23 mouse cellular contexts compared by ENCODE assay signal in genomic region chr5:114818124-114818523, GRCm38 (mm10). TPM values are rescaled to one million over a fixed set of nuclear protein-coding genes. Genes with fewer than 3 reads are reported as not detected.
DNase-seq lines count a peak whose midpoint lies in the region; ATAC-seq and TF ChIP-seq lines count a peak whose summit lies in the region.
"Had no signal": no experiment of that assay in that cellular context is flagged by ENCODE, and none has a peak within 500 bp of the region (broad histone marks: within the 10 kb centered on the region; RNA-seq: fewer than 3 reads in every experiment).

No protein-coding gene starts in this region.

- H3K4me3 ChIP-seq in kidney, adult 2 months (ENCODE audit: insufficient read depth, low read depth, low read length): no peak overlapping the region
- peak overlapping the region; percentile 52 for H3K4me3 ChIP-seq in E14TG2a.4 (replicated peaks; ENCODE audit: low read length)
- H3K4me3 ChIP-seq in liver, embryonic 12.5 days: no peak overlapping the region
- H3K4me3 ChIP-seq in midbrain, embryonic 10.5 days: no peak overlapping the region
- H3K4me3 ChIP-seq in forebrain, embryonic 11.5 days (ENCODE audit: low read depth, low read length): no peak overlapping the region
- H3K4me3 ChIP-seq: embryonic facial prominence, embryonic 12.5 days; hindbrain, embryonic 10.5 days; limb, embryonic 12.5 days had no signal

- peak overlapping the region; percentile 10; the same call in 1 of the 2 replicates for H3K9ac ChIP-seq in liver, embryonic 12.5 days
- no peak overlapping the region for H3K9ac ChIP-seq in forebrain, embryonic 11.5 days (ENCODE audit: low read length)
- H3K9ac ChIP-seq: embryonic facial prominence, embryonic 12.5 days; limb, embryonic 12.5 days had no signal

- H3K27ac ChIP-seq in kidney, adult 2 months (ENCODE audit: insufficient read depth, low read depth, low read length): no peak overlapping the region
- 0 out of 2 replicates have a peak overlapping the region, but pooled peaks have one; percentile 14 for H3K27ac ChIP-seq in liver, embryonic 12.5 days
- H3K27ac ChIP-seq in midbrain, embryonic 10.5 days (replicated peaks): no peak overlapping the region
- no peak overlapping the region for H3K27ac ChIP-seq in forebrain, embryonic 11.5 days (ENCODE audit: low read depth, low read length)
- H3K27ac ChIP-seq: embryonic facial prominence, embryonic 12.5 days; hindbrain, embryonic 10.5 days; hindbrain, postnatal 0 days; limb, embryonic 12.5 days had no signal

- no peaks in the 10 kb centered on the region for H3K36me3 ChIP-seq in kidney, adult 2 months (ENCODE audit: control insufficient read depth, insufficient read depth, low read length)
- H3K36me3 ChIP-seq in E14TG2a.4 (ENCODE audit: insufficient read depth, low read length): peaks cover 28% of the 10 kb centered on the region
- H3K36me3 ChIP-seq in liver, embryonic 12.5 days: peaks cover 17% of the 10 kb centered on the region
- H3K36me3 ChIP-seq in midbrain, embryonic 10.5 days: peaks cover 31% of the 10 kb centered on the region
- no peaks in the 10 kb centered on the region for H3K36me3 ChIP-seq in forebrain, embryonic 11.5 days (ENCODE audit: control insufficient read depth, insufficient read depth, low read length)

- no peaks in the 10 kb centered on the region for H3K4me1 ChIP-seq in kidney, adult 2 months (ENCODE audit: control insufficient read depth, insufficient read depth, low read length)
- peaks cover 29% of the 10 kb centered on the region for H3K4me1 ChIP-seq in E14TG2a.4 (replicated peaks; ENCODE audit: low read depth, low read length)
- peaks cover 15% of the 10 kb centered on the region for H3K4me1 ChIP-seq in liver, embryonic 12.5 days
- H3K4me1 ChIP-seq in midbrain, embryonic 10.5 days: peaks cover 13% of the 10 kb centered on the region; the same call in 1 of the 2 replicates
- no peaks in the 10 kb centered on the region for H3K4me1 ChIP-seq in forebrain, embryonic 11.5 days (replicated peaks; ENCODE audit: control insufficient read depth, insufficient read depth, low read length)
- H3K4me1 ChIP-seq: embryonic facial prominence, embryonic 12.5 days; limb, embryonic 12.5 days had no signal

- no peaks in the 10 kb centered on the region for H3K27me3 ChIP-seq in kidney, adult 2 months (replicated peaks; ENCODE audit: control insufficient read depth, insufficient read depth, low read length)
- H3K27me3 ChIP-seq in E14TG2a.4 (ENCODE audit: insufficient read depth, low read length): no peaks in the 10 kb centered on the region
- H3K27me3 ChIP-seq in liver, embryonic 12.5 days (replicated peaks): no peaks in the 10 kb centered on the region
- H3K27me3 ChIP-seq in midbrain, embryonic 10.5 days (ENCODE audit: low read depth, poor library complexity, severe bottlenecking): no peaks in the 10 kb centered on the region
- no peaks in the 10 kb centered on the region for H3K27me3 ChIP-seq in forebrain, embryonic 11.5 days (ENCODE audit: control insufficient read depth, insufficient read depth, low read length)
- H3K27me3 ChIP-seq: embryonic facial prominence, embryonic 12.5 days; limb, embryonic 12.5 days had no signal

- H3K9me3 ChIP-seq in E14TG2a.4 (ENCODE audit: low read length): peaks cover 40% of the 10 kb centered on the region
- H3K9me3 ChIP-seq in liver, embryonic 12.5 days (replicated peaks): peaks cover 11% of the 10 kb centered on the region; the same call in 1 of the 2 replicates
- H3K9me3 ChIP-seq in midbrain, embryonic 10.5 days (replicated peaks): peaks cover 11% of the 10 kb centered on the region; the same call in 1 of the 2 replicates
- H3K9me3 ChIP-seq in forebrain, embryonic 11.5 days (ENCODE audit: control insufficient read depth, low read length): no peaks in the 10 kb centered on the region
- H3K9me3 ChIP-seq: embryonic facial prominence, embryonic 12.5 days had no signal

- no peak overlapping the region for H3K4me2 ChIP-seq in liver, embryonic 12.5 days
- no peak overlapping the region for H3K4me2 ChIP-seq in forebrain, embryonic 11.5 days (ENCODE audit: low read depth, low read length, severe bottlenecking)
- H3K4me2 ChIP-seq: embryonic facial prominence, embryonic 12.5 days; limb, embryonic 12.5 days had no signal

- TF ChIP-seq POLR2A in kidney, adult 2 months (IDR thresholded peaks at IDR 0.05; ENCODE audit: low read depth, low read length): no peak

- TF ChIP-seq CTCF in kidney, adult 2 months (conservative IDR thresholded peaks at IDR 0.05; ENCODE audit: insufficient read depth, insufficient read length, low read depth, low read length): no peak
- TF ChIP-seq CTCF in E14TG2a.4 (conservative IDR thresholded peaks at IDR 0.05; ENCODE audit: low read length): no peak

- WGBS in kidney, adult 2 months: 59% methylated on average over 11 of the region's 11 CpGs
- WGBS in liver, embryonic 12.5 days (ENCODE audit: insufficient replicate concordance): 61% methylated on average over 11 of the region's 11 CpGs
- 79% methylated on average over 11 of the region's 11 CpGs for WGBS in midbrain, embryonic 10.5 days
- WGBS in forebrain, embryonic 11.5 days: 79% methylated on average over 10 of the region's 11 CpGs

- DNase-seq in kidney, adult 2 months: peak; percentile 52
- DNase-seq in kidney, postnatal 10 days: no peak
- no peak for DNase-seq in embryo, embryonic 9.5 days (ENCODE audit: extremely low spot score)
- DNase-seq in midbrain, embryonic 10.5 days (ENCODE audit: low spot score): no peak
- no peak for DNase-seq in forebrain, embryonic 11.5 days (ENCODE audit: low spot score)
- DNase-seq: cerebellum, adult 8-10 months; gastrocnemius, postnatal 36 days; lung, adult 2 months; right cerebral cortex, adult 18-20 months had no signal

- peak; percentile 77 for ATAC-seq in erythroblast, adult 5-6 weeks (replicated peaks; ENCODE audit: low FRiP score, poor library complexity, severe bottlenecking)
- peak; percentile 55; the same call in 1 of the 2 replicates for ATAC-seq in liver, embryonic 12.5 days
- ATAC-seq in forebrain, embryonic 11.5 days (replicated peaks; ENCODE audit: low FRiP score): no peak
- ATAC-seq: forebrain, embryonic 16.5 days; hindbrain, postnatal 0 days had no signal

RNA-seq across cellular contexts. Expression of gene 1500011B03Rik, which starts 5.1 kb away (rescaled TPM):
- 30.2 and 34.7 TPM in 2 replicates for polyA plus RNA-seq in kidney, adult 2 months (2012; rRNA removed)
- 16.7 and 24.8 TPM in 2 replicates for total RNA-seq in erythroblast, adult 5-6 weeks (2015; ENCODE audit: low replicate concordance)
- total RNA-seq in erythroblast, adult 5-6 weeks (2017; ENCODE audit: low replicate concordance): 2.4 and 10.7 TPM in 2 replicates
- polyA plus RNA-seq in liver, embryonic 12.5 days (2016; fragmentation: Nextera tagmentation; extraction: Ambion mirVana): 37.4 and 41.8 TPM in 2 replicates
- polyA plus RNA-seq in midbrain, embryonic 10.5 days (2016; fragmentation: Nextera tagmentation; extraction: Ambion mirVana): 133 and 143 TPM in 2 replicates
- polyA plus RNA-seq in forebrain, embryonic 11.5 days (2014; fragmentation: Nextera tagmentation; extraction: Ambion mirVana): 133 and 149 TPM in 2 replicates

RNA-seq across cellular contexts. Expression of gene 4930519G04Rik, which starts 35.3 kb away (rescaled TPM):
- not detected in 2 replicates for polyA plus RNA-seq in kidney, adult 2 months (2012; rRNA removed)
- not detected in 2 replicates for total RNA-seq in erythroblast, adult 5-6 weeks (2015; ENCODE audit: low replicate concordance)
- total RNA-seq in erythroblast, adult 5-6 weeks (2017; ENCODE audit: low replicate concordance): not detected in 2 replicates
- polyA plus RNA-seq in liver, embryonic 12.5 days (2016; fragmentation: Nextera tagmentation; extraction: Ambion mirVana): not detected in 2 replicates
- polyA plus RNA-seq in midbrain, embryonic 10.5 days (2016; fragmentation: Nextera tagmentation; extraction: Ambion mirVana): not detected in 2 replicates
- polyA plus RNA-seq in forebrain, embryonic 11.5 days (2014; fragmentation: Nextera tagmentation; extraction: Ambion mirVana): not detected in 2 replicates
- total RNA-seq: adrenal gland, adult 18-20 months; gastrocnemius, postnatal 36 days; hindbrain, postnatal 0 days; layer of hippocampus, postnatal 10 days; left cerebral cortex, adult 8-10 months had no signal
- polyA plus RNA-seq: embryonic facial prominence, embryonic 12.5 days; forebrain, embryonic 16.5 days; heart, embryonic 16.5 days; hindbrain, embryonic 10.5 days; hindbrain, postnatal 0 days; limb, embryonic 12.5 days; lung, adult 2 months; neural tube, embryonic 11.5 days had no signal

RNA-seq across cellular contexts. Expression of gene Gm9936, which starts 40.4 kb away (rescaled TPM):
- not detected in 2 replicates for polyA plus RNA-seq in kidney, adult 2 months (2012; rRNA removed)
- total RNA-seq in erythroblast, adult 5-6 weeks (2015; ENCODE audit: low replicate concordance): not detected in 2 replicates
- total RNA-seq in erythroblast, adult 5-6 weeks (2017; ENCODE audit: low replicate concordance): not detected in 2 replicates
- not detected in 2 replicates for polyA plus RNA-seq in liver, embryonic 12.5 days (2016; fragmentation: Nextera tagmentation; extraction: Ambion mirVana)
- 0.16 and 0.57 TPM in 2 replicates for polyA plus RNA-seq in midbrain, embryonic 10.5 days (2016; fragmentation: Nextera tagmentation; extraction: Ambion mirVana)
- 0.39 and 0.40 TPM in 2 replicates for polyA plus RNA-seq in forebrain, embryonic 11.5 days (2014; fragmentation: Nextera tagmentation; extraction: Ambion mirVana)
- total RNA-seq: adrenal gland, adult 18-20 months; gastrocnemius, postnatal 36 days; monocyte, adult 5-6 weeks had no signal
- polyA plus RNA-seq: heart, embryonic 16.5 days; lung, adult 2 months had no signal

RNA-seq across cellular contexts. Expression of gene Git2, which starts 42.8 kb away (rescaled TPM):
- 30.5 and 32.3 TPM in 2 replicates for polyA plus RNA-seq in kidney, adult 2 months (2012; rRNA removed)
- 21.3 and 70.1 TPM in 2 replicates for total RNA-seq in erythroblast, adult 5-6 weeks (2015; ENCODE audit: low replicate concordance)
- total RNA-seq in erythroblast, adult 5-6 weeks (2017; ENCODE audit: low replicate concordance): 20.7 and 57.7 TPM in 2 replicates
- 28.1 and 28.3 TPM in 2 replicates for polyA plus RNA-seq in liver, embryonic 12.5 days (2016; fragmentation: Nextera tagmentation; extraction: Ambion mirVana)
- polyA plus RNA-seq in midbrain, embryonic 10.5 days (2016; fragmentation: Nextera tagmentation; extraction: Ambion mirVana): 34.4 and 38.1 TPM in 2 replicates
- polyA plus RNA-seq in forebrain, embryonic 11.5 days (2014; fragmentation: Nextera tagmentation; extraction: Ambion mirVana): 39.3 and 41.5 TPM in 2 replicates

RNA-seq across cellular contexts. Expression of gene Ankrd13a, which starts 43.6 kb away (rescaled TPM):
- 47.7 and 51.6 TPM in 2 replicates for polyA plus RNA-seq in kidney, adult 2 months (2012; rRNA removed)
- 81.3 and 90.3 TPM in 2 replicates for total RNA-seq in erythroblast, adult 5-6 weeks (2015; ENCODE audit: low replicate concordance)
- 83.4 and 98.1 TPM in 2 replicates for total RNA-seq in erythroblast, adult 5-6 weeks (2017; ENCODE audit: low replicate concordance)
- polyA plus RNA-seq in liver, embryonic 12.5 days (2016; fragmentation: Nextera tagmentation; extraction: Ambion mirVana): 85.2 and 87.5 TPM in 2 replicates
- polyA plus RNA-seq in midbrain, embryonic 10.5 days (2016; fragmentation: Nextera tagmentation; extraction: Ambion mirVana): 50.1 and 54.0 TPM in 2 replicates
- 61.8 and 71.8 TPM in 2 replicates for polyA plus RNA-seq in forebrain, embryonic 11.5 days (2014; fragmentation: Nextera tagmentation; extraction: Ambion mirVana)
